Mouse (Mus musculus): Measurements from ENCODE around the gene Ccdc34. TPM values are rescaled to one million over a fixed set of nuclear protein-coding genes. Genes with fewer than 3 reads are reported as not detected.

Gene Ccdc34
- polyA plus RNA-seq, 1 experiment from 2014 or later: 28.3 TPM

DNA sequence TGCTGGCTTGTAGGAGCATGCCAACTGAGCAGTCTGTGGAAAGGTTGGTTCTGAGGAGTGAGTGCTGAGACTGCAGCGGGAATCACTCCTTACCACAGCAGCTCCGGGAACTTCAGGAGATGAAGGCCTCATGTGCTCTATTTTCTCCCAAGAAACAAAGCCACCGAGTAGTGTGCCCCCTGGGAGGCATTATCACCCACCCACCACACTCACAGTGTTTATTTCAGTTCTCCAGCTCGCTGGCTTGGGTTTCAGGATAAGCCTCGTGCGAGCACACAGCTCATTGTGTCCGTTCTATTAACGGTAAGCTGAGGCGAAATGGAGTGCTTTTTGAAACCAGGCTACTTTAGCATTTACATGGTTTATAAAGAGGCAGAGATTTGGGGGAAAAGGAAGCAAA, 32.1 kb upstream of the Ccdc34 start:
- no peak for ATAC-seq (ENCODE audit: low FRiP score)
- H3K4me2 ChIP-seq: no peak overlapping the region
- peaks cover 25% of the 10 kb centered on the region for H3K4me1 ChIP-seq

DNA sequence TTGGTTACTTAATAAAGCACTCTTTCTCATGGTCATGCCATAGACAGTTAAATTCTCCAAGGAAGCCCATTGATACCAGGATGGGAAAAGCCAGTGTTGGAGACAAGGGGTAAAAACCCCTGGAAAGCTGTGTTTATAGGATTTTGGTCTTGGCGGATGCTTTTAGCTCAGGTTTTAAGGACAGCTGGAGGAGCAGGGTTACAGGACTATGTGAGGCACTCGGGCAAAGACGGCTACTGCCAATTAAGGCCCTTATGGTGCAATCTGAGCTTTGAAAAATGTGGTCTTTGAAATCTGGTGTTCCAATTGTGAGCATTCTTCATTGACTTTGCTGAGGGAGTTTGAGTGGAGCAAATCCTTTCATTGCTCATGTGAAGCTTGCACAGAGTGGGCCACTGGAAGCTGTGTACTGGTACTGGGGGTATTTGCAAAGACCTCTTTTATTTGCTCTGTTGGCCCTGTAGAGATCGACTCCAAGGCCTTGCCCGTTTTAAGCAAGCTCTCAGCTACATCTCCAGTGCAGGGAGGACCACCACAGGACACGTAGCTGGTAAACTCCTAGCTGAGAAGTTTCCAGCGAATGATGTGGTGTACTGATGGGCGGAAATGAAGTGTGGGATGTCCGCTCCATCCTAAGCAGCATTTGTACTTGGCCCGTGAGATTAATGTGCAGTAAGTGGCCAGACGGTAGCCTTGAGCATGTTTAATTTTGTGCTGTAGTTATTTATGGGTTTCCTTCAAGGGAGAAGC, 31.4 kb upstream of the Ccdc34 start:
- no peak for ATAC-seq (ENCODE audit: low FRiP score)
- H3K27ac ChIP-seq (replicated peaks): no peak overlapping the region
- H3K9me3 ChIP-seq (replicated peaks): no peaks in the 10 kb centered on the region
- peaks cover 27% of the 10 kb centered on the region for H3K4me1 ChIP-seq
- H3K36me3 ChIP-seq: no peaks in the 10 kb centered on the region
- H3K27me3 ChIP-seq (replicated peaks): no peaks in the 10 kb centered on the region
- no peak overlapping the region for H3K9ac ChIP-seq (replicated peaks)
- H3K4me3 ChIP-seq (replicated peaks): no peak overlapping the region
- WGBS: 53% methylated on average over 11 of the region's 11 CpGs
- H3K4me2 ChIP-seq: no peak overlapping the region

More for the DNA sequence above, 32.1 kb upstream of the Ccdc34 start:
- Histone ChIP-seq H3K27me3 (replicated peaks) (no peaks in the 10 kb centered on the region), H3K36me3 (no peaks in the 10 kb centered on the region), H3K27ac (replicated peaks) (no peak overlapping the region), H3K9ac (replicated peaks) (no peak overlapping the region), H3K4me3 (replicated peaks) (no peak overlapping the region), H3K9me3 (replicated peaks) (no peaks in the 10 kb centered on the region)
- WGBS: 42% methylated on average over 9 of the region's 9 CpGs

DNA sequence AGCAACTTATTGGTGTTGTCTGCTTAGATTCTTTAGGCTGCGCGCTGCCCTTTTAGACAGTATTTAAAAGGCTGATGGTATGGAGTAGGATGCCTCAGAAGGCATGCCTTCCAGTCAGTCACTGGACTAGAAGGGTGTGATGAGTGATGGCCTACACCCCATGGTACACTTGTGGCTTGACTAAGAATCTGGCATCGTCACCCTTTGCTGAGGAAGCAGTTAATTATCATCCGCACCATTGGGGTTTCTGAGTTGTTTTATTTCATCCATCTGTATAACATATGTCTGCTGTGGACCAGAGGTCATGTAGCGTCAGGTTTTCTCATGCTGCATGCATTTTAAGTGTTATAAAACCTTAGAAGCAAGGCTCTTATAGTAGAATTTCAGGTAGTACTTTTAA, 29.7 kb upstream of the Ccdc34 start:
- H3K4me3 ChIP-seq (replicated peaks): no peak overlapping the region
- no peak for ATAC-seq (ENCODE audit: low FRiP score)
- WGBS: 58% methylated on average over 5 of the region's 5 CpGs
- H3K9ac ChIP-seq (replicated peaks): no peak overlapping the region
- H3K4me1 ChIP-seq: peaks cover 29% of the 10 kb centered on the region
- H3K36me3 ChIP-seq: no peaks in the 10 kb centered on the region
- no peak overlapping the region for H3K27ac ChIP-seq (replicated peaks)
- H3K27me3 ChIP-seq (replicated peaks): no peaks in the 10 kb centered on the region
- no peak overlapping the region for H3K4me2 ChIP-seq
- no peaks in the 10 kb centered on the region for H3K9me3 ChIP-seq (replicated peaks)

DNA sequence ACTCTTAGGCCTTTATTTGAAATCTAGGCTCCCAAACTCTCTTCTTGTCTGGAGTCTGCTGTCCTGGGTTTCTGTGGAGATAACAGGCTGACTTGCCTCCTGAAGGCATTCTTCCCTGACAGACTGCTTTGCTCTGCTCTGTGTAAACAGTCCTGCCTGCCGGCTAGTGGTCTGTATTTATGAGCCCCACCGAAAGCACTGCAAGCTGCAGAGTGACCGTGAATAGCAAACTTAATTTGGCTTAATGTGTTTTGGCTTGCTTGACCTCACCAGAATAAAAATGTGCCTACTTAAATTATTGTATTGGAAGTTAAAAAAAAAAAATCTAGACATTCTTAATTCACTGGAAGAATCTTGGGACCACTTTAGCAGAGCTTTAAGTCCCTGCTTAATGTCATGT, 28.4 kb upstream of the Ccdc34 start:
- H3K9me3 ChIP-seq (replicated peaks): no peaks in the 10 kb centered on the region
- no peak overlapping the region for H3K4me3 ChIP-seq (replicated peaks)
- H3K27ac ChIP-seq (replicated peaks): no peak overlapping the region
- no peaks in the 10 kb centered on the region for H3K27me3 ChIP-seq (replicated peaks)
- no peaks in the 10 kb centered on the region for H3K36me3 ChIP-seq
- peak; percentile 60; the same call in 1 of the 2 replicates for ATAC-seq (ENCODE audit: low FRiP score)
- no peak overlapping the region for H3K4me2 ChIP-seq
- H3K4me1 ChIP-seq: peaks cover 29% of the 10 kb centered on the region
- 2% methylated on average over 3 of the region's 3 CpGs for WGBS
- no peak overlapping the region for H3K9ac ChIP-seq (replicated peaks)

DNA sequence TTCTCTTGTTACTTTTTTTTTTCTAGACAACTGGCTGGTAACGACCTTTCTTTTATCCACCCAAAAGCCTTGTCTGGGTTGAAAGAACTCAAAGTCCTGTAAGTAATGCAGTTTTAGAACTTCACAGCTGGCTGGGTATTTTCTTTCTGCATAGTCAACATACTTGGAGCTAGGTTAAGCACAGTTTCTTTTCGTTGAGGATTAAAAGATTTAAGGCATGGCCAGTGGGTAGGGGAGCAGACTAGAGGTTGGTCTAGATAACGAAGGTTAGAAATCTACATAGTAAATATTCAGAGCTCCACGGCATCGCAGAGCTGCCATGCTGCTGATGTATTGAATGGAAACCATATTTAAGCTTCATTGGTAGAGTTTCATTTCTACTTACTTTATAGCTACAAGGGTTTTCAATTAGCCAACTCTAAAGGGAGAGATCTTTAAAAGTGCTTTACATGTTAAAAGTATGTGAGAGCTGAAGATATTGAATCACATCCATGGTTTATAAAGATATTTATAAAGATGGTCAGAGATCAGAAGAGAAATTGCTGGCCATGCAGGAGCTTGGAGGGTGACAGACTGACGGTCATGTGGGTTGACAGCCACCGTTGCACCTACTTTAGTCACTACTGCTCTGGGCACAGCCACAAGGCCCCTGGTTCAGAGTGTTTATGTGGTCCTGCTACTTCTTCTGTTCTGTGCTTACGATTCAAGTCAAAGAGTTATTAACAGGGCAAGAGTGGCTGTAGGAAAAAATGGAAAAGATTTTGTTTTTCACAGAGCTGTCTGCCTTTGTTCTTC, 27.7 kb upstream of the Ccdc34 start:
- Histone ChIP-seq H3K4me3 (replicated peaks) (no peak overlapping the region), H3K27me3 (replicated peaks) (no peaks in the 10 kb centered on the region), H3K27ac (replicated peaks) (no peak overlapping the region), H3K9me3 (replicated peaks) (no peaks in the 10 kb centered on the region), H3K4me2 (no peak overlapping the region), H3K9ac (replicated peaks) (no peak overlapping the region), H3K4me1 (peaks cover 29% of the 10 kb centered on the region), H3K36me3 (no peaks in the 10 kb centered on the region)
- WGBS: 22% methylated on average over 8 of the region's 8 CpGs
- ATAC-seq (ENCODE audit: low FRiP score): no peak

DNA sequence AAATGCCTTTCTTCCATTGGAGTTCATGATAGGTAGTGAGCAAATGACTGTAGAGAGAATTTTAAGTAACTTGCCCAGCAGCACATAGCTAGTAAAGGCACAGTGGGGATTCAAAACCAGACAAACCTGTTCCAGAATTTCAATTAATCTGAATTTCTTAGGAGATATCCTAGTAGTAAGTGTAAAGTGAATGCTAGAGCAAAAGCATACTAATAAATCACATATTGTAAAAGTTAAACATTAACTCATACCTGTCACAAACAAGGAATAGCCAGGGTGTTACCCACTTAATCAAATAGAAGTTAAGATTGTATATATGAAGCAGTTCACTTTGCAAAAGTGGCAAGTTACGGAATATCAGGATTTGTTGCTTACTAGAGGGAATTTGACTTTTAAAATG, 25.9 kb upstream of the Ccdc34 start:
- H3K4me3 ChIP-seq (replicated peaks): no peak overlapping the region
- no peaks in the 10 kb centered on the region for H3K9me3 ChIP-seq (replicated peaks)
- H3K9ac ChIP-seq (replicated peaks): no peak overlapping the region
- H3K4me1 ChIP-seq: peaks cover 24% of the 10 kb centered on the region; the same call in 1 of the 2 replicates
- no peaks in the 10 kb centered on the region for H3K36me3 ChIP-seq
- no peak for ATAC-seq (ENCODE audit: low FRiP score)
- WGBS: 90% methylated on average over 1 of the region's 1 CpGs
- H3K27me3 ChIP-seq (replicated peaks): no peaks in the 10 kb centered on the region
- no peak overlapping the region for H3K27ac ChIP-seq (replicated peaks)
- H3K4me2 ChIP-seq: no peak overlapping the region

DNA sequence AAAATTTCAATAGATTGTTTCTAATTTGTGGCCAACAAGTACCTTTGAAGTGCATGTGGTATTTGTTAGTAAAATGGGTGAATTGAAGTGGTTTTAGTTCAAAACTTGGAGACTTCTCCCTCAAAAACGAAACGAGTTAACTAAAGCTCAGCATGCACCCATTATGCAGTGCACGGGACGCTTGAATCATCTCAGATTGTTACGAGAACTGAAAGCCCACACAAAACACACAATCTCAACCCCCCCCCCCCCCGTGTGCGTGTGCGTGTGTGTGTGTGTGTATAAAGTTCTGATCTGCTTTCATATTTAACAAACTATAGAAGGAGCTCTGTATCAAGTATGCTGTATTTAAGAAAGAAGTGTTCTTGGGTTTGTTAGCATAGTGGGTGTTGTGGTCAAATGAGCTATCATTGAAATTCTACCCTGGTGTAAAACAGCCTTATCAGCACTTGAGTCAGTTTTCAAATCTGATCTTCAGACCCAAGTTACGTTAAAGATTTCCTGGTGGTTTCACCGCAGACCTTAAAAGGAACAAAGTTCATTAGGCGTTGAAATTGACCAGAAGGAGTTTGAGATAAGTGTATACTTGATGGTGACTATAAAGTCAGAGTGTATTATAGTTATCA, 25.1 kb upstream of the Ccdc34 start:
- Histone ChIP-seq H3K27me3 (replicated peaks) (no peaks in the 10 kb centered on the region), H3K36me3 (no peaks in the 10 kb centered on the region), H3K4me3 (replicated peaks) (no peak overlapping the region), H3K4me1 (peaks cover 24% of the 10 kb centered on the region; the same call in 1 of the 2 replicates), H3K9ac (replicated peaks) (no peak overlapping the region), H3K27ac (replicated peaks) (no peak overlapping the region), H3K4me2 (no peak overlapping the region), H3K9me3 (replicated peaks) (no peaks in the 10 kb centered on the region)
- 43% methylated on average over 11 of the region's 11 CpGs for WGBS
- ATAC-seq (ENCODE audit: low FRiP score): no peak

DNA sequence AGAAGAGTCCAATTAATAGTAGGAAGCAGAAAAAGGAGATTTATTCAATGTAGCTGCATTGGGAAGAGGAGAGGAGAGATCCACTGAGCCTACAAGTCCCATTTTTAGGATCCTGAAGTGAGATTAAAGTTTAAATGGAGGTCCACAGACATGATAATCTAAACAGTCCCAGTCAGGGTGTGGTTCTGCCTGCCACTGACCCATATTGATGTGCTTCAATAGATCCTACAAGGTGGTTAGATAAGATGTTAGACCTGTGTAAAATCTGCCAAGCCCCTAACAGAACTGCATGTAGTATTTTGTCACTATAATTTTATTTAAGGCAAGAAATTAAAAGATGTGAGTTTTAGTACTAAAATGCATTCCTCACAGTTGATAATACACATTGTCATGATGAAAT, 24.2 kb upstream of the Ccdc34 start:
- no peaks in the 10 kb centered on the region for H3K9me3 ChIP-seq (replicated peaks)
- H3K4me1 ChIP-seq: peaks cover 21% of the 10 kb centered on the region; the same call in 1 of the 2 replicates
- no peak overlapping the region for H3K4me2 ChIP-seq
- no peaks in the 10 kb centered on the region for H3K36me3 ChIP-seq
- no peak for ATAC-seq (ENCODE audit: low FRiP score)
- H3K4me3 ChIP-seq (replicated peaks): no peak overlapping the region
- no peak overlapping the region for H3K27ac ChIP-seq (replicated peaks)
- H3K27me3 ChIP-seq (replicated peaks): no peaks in the 10 kb centered on the region
- H3K9ac ChIP-seq (replicated peaks): no peak overlapping the region

DNA sequence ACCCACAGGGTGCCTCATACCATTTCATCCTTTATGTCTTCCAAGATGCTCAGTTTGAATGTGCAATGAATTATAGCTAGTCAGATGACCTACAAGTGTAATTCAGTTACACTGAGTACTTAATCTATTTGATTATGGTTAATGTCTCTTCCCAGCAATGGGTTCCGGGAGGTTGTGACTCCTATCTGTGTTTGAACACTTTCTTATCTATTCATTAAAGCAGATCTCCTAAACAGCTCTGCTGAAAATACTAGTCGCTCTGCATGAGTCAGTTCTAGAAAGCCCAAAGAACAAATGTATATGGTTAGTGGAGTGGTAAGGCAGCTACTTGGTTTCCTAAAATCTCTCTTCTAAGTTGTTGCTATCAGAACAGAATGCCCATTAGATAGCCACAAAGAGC, 22.6 kb upstream of the Ccdc34 start:
- WGBS: 29% methylated on average over 2 of the region's 2 CpGs
- Histone ChIP-seq H3K4me1 (peaks cover 14% of the 10 kb centered on the region; the same call in 1 of the 2 replicates), H3K9ac (replicated peaks) (no peak overlapping the region), H3K36me3 (no peaks in the 10 kb centered on the region), H3K27me3 (replicated peaks) (no peaks in the 10 kb centered on the region), H3K9me3 (replicated peaks) (no peaks in the 10 kb centered on the region), H3K27ac (replicated peaks) (no peak overlapping the region), H3K4me2 (no peak overlapping the region), H3K4me3 (replicated peaks) (no peak overlapping the region)
- no peak for ATAC-seq (ENCODE audit: low FRiP score)

DNA sequence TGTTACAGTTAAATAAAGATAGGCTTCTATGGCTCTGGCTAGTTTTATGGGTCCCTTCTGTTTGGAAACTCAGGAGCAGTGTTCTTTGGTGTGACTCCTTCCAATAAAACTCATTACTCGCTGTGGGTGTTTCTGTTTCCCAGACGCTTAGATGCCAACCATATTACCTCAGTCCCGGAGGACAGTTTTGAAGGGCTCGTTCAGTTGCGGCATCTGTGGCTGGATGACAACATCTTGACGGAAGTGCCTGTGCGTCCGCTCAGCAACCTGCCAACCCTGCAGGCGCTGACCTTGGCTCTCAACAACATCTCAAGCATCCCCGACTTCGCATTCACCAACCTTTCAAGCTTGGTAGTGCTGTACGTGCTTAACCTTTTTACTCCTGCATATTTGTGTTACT, 21.2 kb upstream of the Ccdc34 start:
- 33% methylated on average over 12 of the region's 12 CpGs for WGBS
- no peak overlapping the region for H3K9ac ChIP-seq (replicated peaks)
- H3K4me3 ChIP-seq (replicated peaks): no peak overlapping the region
- no peak overlapping the region for H3K27ac ChIP-seq (replicated peaks)
- no peaks in the 10 kb centered on the region for H3K9me3 ChIP-seq (replicated peaks)
- ATAC-seq (ENCODE audit: low FRiP score): no peak
- H3K27me3 ChIP-seq (replicated peaks): no peaks in the 10 kb centered on the region
- H3K4me1 ChIP-seq: peaks cover 6% of the 10 kb centered on the region; the same call in 1 of the 2 replicates
- no peak overlapping the region for H3K4me2 ChIP-seq
- H3K36me3 ChIP-seq: no peaks in the 10 kb centered on the region

DNA sequence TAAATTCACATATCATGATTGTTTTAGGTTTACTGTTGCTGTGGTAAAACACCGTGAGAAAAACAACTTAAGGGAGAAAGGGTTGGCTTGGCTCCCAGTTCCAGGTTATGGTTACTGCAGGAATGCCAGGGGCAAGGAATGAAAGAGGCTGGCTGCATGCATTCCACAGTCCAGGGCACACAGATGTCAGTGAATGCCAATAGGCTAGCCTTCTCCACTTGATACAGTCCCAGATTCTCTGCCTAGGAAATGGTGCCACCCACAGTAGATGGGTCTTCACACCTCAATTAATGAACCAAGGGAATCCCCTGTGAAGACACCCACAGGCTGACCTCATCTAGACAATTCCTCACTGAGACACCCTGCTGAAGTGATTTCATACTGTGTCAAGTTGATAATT, 12.9 kb upstream of the Ccdc34 start:
- Histone ChIP-seq H3K9me3 (replicated peaks) (no peaks in the 10 kb centered on the region), H3K4me1 (no peaks in the 10 kb centered on the region), H3K4me3 (replicated peaks) (no peak overlapping the region), H3K36me3 (peaks cover 19% of the 10 kb centered on the region), H3K9ac (replicated peaks) (no peak overlapping the region), H3K27ac (replicated peaks) (no peak overlapping the region), H3K27me3 (replicated peaks) (no peaks in the 10 kb centered on the region), H3K4me2 (no peak overlapping the region)
- no peak for ATAC-seq (ENCODE audit: low FRiP score)
- WGBS: 51% methylated on average over 1 of the region's 1 CpGs

DNA sequence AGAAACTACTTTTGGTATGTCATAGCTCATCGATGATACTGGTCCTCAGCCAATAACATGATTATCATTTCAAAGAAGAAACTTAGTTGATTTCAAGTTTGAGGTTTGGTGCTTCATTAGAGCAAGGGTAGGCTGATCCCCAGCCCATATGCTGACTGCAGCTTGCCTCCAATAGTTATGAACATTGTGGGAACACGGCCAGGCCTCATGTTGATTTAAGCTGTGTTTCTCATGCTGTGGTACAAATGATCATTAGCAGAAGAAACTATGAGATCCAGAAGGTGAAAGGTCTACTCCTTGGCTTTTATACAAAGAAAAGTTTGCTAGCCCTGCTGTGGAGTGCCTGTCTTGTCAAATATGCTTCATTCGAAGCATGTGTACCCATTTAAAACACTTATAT, 12.5 kb upstream of the Ccdc34 start:
- H3K27ac ChIP-seq (replicated peaks): no peak overlapping the region
- ATAC-seq (ENCODE audit: low FRiP score): no peak
- H3K36me3 ChIP-seq: peaks cover 19% of the 10 kb centered on the region
- no peak overlapping the region for H3K9ac ChIP-seq (replicated peaks)
- H3K9me3 ChIP-seq (replicated peaks): no peaks in the 10 kb centered on the region
- no peak overlapping the region for H3K4me3 ChIP-seq (replicated peaks)
- WGBS: 81% methylated on average over 3 of the region's 3 CpGs
- H3K4me1 ChIP-seq: no peaks in the 10 kb centered on the region
- no peak overlapping the region for H3K4me2 ChIP-seq
- no peaks in the 10 kb centered on the region for H3K27me3 ChIP-seq (replicated peaks)

All from neural tube, embryonic 15.5 days (tissue).